Mouse (Mus musculus) liver, embryonic 14.5 days (tissue): Measurements from ENCODE around the gene Arap1. TPM values are rescaled to one million over a fixed set of nuclear protein-coding genes. Genes with fewer than 3 reads are reported as not detected.
A peak's percentile ranks its signal among the peaks of the same experiment; 100 is the strongest.

Experiments used
- ATAC-seq: fragments of 200-750 bp; cut with Nextera tagmentation; 2 replicates; pipeline ENCODE4 v1.8.0; 2017; ENCODE audit warnings: moderate number of reproducible peaks, mild to moderate bottlenecking, moderate library complexity; ENCODE audit not compliant: insufficient read depth
- DNase-seq, 3 experiments: peaks; one replicate each; pipeline ENCODE4 v3.0.0-alpha.2; 2012 to 2013; ENCODE audit warnings: low read depth in 3 of 3, low spot score in 3 of 3
- H3K27ac ChIP-seq: fragments of 300-500 bp; sonication (generic); 2 replicates; pipeline ENCODE4 v1.5.1; 2014; ENCODE audit warnings: moderate library complexity, mild to moderate bottlenecking, control low read depth, inconsistent platforms
- H3K27me3 ChIP-seq: fragments of 300-500 bp; sonication (generic); 2 replicates; pipeline ENCODE4 v1.6.1; 2014; ENCODE audit warnings: mild to moderate bottlenecking, low read length, moderate library complexity; ENCODE audit not compliant: control insufficient read depth, insufficient read depth
- H3K36me3 ChIP-seq: fragments of 300-500 bp; sonication (generic); replicated peaks from 2 replicates; pipeline ENCODE4 v1.6.1; 2014; ENCODE audit warnings: low read depth; ENCODE audit not compliant: control insufficient read depth, insufficient read depth
- H3K4me1 ChIP-seq, 2 experiments: fragments of 200-500 bp in 1 of 2; fragments of 300-500 bp in 1 of 2; sonication (generic) in 1 of 2; replicated peaks; 2 replicates each; pipeline ENCODE4 v1.6.1; 2012 to 2014; ENCODE audit warnings: antibody characterized with exemption in 1 of 2, inconsistent platforms in 1 of 2, low read length in 1 of 2; ENCODE audit not compliant: control insufficient read depth in 2 of 2, insufficient read depth in 2 of 2
- H3K4me2 ChIP-seq: fragments of 300-500 bp; sonication (generic); 2 replicates; pipeline ENCODE4 v1.6.1; 2014; ENCODE audit warnings: low read depth, mild to moderate bottlenecking, control low read depth, moderate library complexity
- H3K4me3 ChIP-seq, 2 experiments: fragments of 200-500 bp in 1 of 2; fragments of 300-500 bp in 1 of 2; sonication (generic) in 1 of 2; 2 replicates each; pipeline ENCODE4 v1.5.1; 2012 to 2014; ENCODE audit warnings: low read depth in 2 of 2, low read length in 2 of 2, mild to moderate bottlenecking in 2 of 2, control low read depth in 1 of 2, inconsistent platforms in 1 of 2, moderate library complexity in 1 of 2; ENCODE audit not compliant: insufficient read depth in 1 of 2
- H3K9ac ChIP-seq: fragments of 300-500 bp; sonication (generic); replicated peaks from 2 replicates; pipeline ENCODE4 v1.6.1; 2014; ENCODE audit warnings: mild to moderate bottlenecking, control low read depth, moderate library complexity
- H3K9me3 ChIP-seq: fragments of 300-500 bp; sonication (generic); 2 replicates; pipeline ENCODE4 v1.6.1; 2016; ENCODE audit warnings: low read length, mixed read lengths; ENCODE audit not compliant: control insufficient read depth
- CTCF ChIP-seq: IDR thresholded peaks from 2 replicates; pipeline ENCODE4 v1.5.1; 2016; ENCODE audit warnings: antibody characterized with exemption, low read depth, control low read depth
- EP300 ChIP-seq: IDR thresholded peaks from 2 replicates; pipeline ENCODE4 v1.6.1; 2016; ENCODE audit warnings: antibody characterized with exemption, low read depth
- WGBS: fragments of 180-500 bp; shearing (Covaris S2); extraction: QIAGEN DNeasy Blood & Tissue Kit; methylation state at CpG from one replicate; pipeline ENCODE4 v1.1.7; 2014; ENCODE audit not compliant: insufficient replicate concordance; 5-methylcytosine and 5-hydroxymethylcytosine counted together
- polyA plus RNA-seq, 2 experiments: library from polyadenylated mRNA; depleted of rRNA in 1 of 2; stranded (reverse) in 1 of 2; unstranded in 1 of 2; fragments of >200 nt; fragmentation: Nextera tagmentation in 1 of 2; extraction: Ambion mirVana in 1 of 2; gene quantifications; 2 replicates each; pipeline versions ENCODE4 v1.2.1 to v1.2.3; 2012 to 2014

Arap1 gene
- polyA plus RNA-seq, 2 experiments = 13.7 to 13.9 TPM

- peaks cover 52 to 81% of the 10 kb centered on the region in 2 experiments for H3K4me1 ChIP-seq
- peak overlapping the region; percentile 76; the same call in 1 of the 2 replicates for H3K4me2 ChIP-seq
- H3K4me3 ChIP-seq = no peak overlapping the region
- DNase-seq = no peak
- peak overlapping the region; percentile 59 for H3K27ac ChIP-seq
- no peaks in the 10 kb centered on the region for H3K27me3 ChIP-seq
- TF ChIP-seq EP300 (no peak), CTCF (no peak)
- no peak for ATAC-seq
- 62% methylated on average over 1 of the region's 1 CpGs for WGBS
- H3K9ac ChIP-seq = no peak overlapping the region
- no peaks in the 10 kb centered on the region for H3K36me3 ChIP-seq
- no peaks in the 10 kb centered on the region for H3K9me3 ChIP-seq
Measured at GRCm38 (mm10) chr7:101319796-101320195, 28.1 kb upstream of the Arap1 start.

- peak overlapping the region; percentile 57 to 66 for H3K4me3 ChIP-seq
- peak overlapping the region; percentile 76 for H3K4me2 ChIP-seq
- no peak for TF ChIP-seq CTCF
- no peak for TF ChIP-seq EP300
- ATAC-seq (peak; percentile 30), DNase-seq (no peak)
- no peaks in the 10 kb centered on the region for H3K36me3 ChIP-seq
- peaks cover 46 to 75% of the 10 kb centered on the region in 2 experiments for H3K4me1 ChIP-seq
- H3K9ac ChIP-seq = peak overlapping the region; percentile 78
- no peaks in the 10 kb centered on the region for H3K9me3 ChIP-seq
- no peaks in the 10 kb centered on the region for H3K27me3 ChIP-seq
- H3K27ac ChIP-seq = peak overlapping the region; percentile 41
- 6% methylated on average over 33 of the region's 37 CpGs for WGBS
Measured at GRCm38 (mm10) chr7:101320399-101321217, 27.3 kb upstream of the Arap1 start.

- Histone ChIP-seq H3K27ac (peak overlapping the region; percentile 6; the same call in 1 of the 2 replicates), H3K4me2 (peak overlapping the region; percentile 76), H3K27me3 (no peaks in the 10 kb centered on the region), H3K4me3 (peak overlapping the region; percentile 57 to 66), H3K4me1 (peaks cover 39 to 69% of the 10 kb centered on the region in 2 experiments), H3K9me3 (no peaks in the 10 kb centered on the region), H3K9ac (peak overlapping the region; percentile 78), H3K36me3 (no peaks in the 10 kb centered on the region)
- TF ChIP-seq CTCF (no peak), EP300 (no peak)
- ATAC-seq (peak; percentile 9), DNase-seq (no peak)
- 2% methylated on average over 51 of the region's 61 CpGs for WGBS
Measured at GRCm38 (mm10) chr7:101321218-101321827, 26.5 kb upstream of the Arap1 start.

- DNase-seq (no peak), ATAC-seq (peak; percentile 49)
- no peak overlapping the region for H3K9ac ChIP-seq
- H3K36me3 ChIP-seq = no peaks in the 10 kb centered on the region; the same call in 1 of the 2 replicates
- TF ChIP-seq EP300 (no peak), CTCF (peak; percentile 64)
- 34% methylated on average over 4 of the region's 4 CpGs for WGBS
- H3K4me1 ChIP-seq = peaks cover 21 to 55% of the 10 kb centered on the region in 2 experiments
- H3K4me2 ChIP-seq = peak overlapping the region; percentile 76
- no peak overlapping the region for H3K27ac ChIP-seq
- H3K4me3 ChIP-seq = peak overlapping the region; percentile 57 to 66
- H3K9me3 ChIP-seq = no peaks in the 10 kb centered on the region
- no peaks in the 10 kb centered on the region for H3K27me3 ChIP-seq
Measured at GRCm38 (mm10) chr7:101323141-101323594, 24.7 kb upstream of the Arap1 start.
